Mouse (Mus musculus) E14TG2a.4 (cell line): ENCODE data around the gene Rer1.
A peak's percentile ranks its signal among the peaks of the same experiment; 100 is the strongest.

ENCODE experiments used
- H3K27me3 ChIP-seq: 2 replicates; pipeline ENCODE4 v1.6.1; 2014; ENCODE audit warnings: low read length, control low read depth; ENCODE audit not compliant: insufficient read depth
- H3K36me3 ChIP-seq: 2 replicates; pipeline ENCODE4 v1.6.1; 2014; ENCODE audit warnings: low read length, control low read depth; ENCODE audit not compliant: insufficient read depth
- H3K4me1 ChIP-seq: replicated peaks from 2 replicates; pipeline ENCODE4 v1.6.1; 2014; ENCODE audit warnings: low read depth, low read length, control low read depth
- H3K4me3 ChIP-seq: replicated peaks from 2 replicates; pipeline ENCODE4 v1.5.1; 2014; ENCODE audit warnings: mild to moderate bottlenecking, low read length
- H3K9me3 ChIP-seq: 2 replicates; pipeline ENCODE4 v1.6.1; 2014; ENCODE audit warnings: low read length, control low read depth
- CTCF ChIP-seq: conservative IDR thresholded peaks from 2 replicates; pipeline ENCODE4 v1.5.1; 2014; ENCODE audit warnings: low read length
- NANOG ChIP-seq: IDR thresholded peaks from 2 replicates; pipeline ENCODE4 v1.6.1; 2014; ENCODE audit warnings: borderline replicate concordance, low read length, mixed read lengths
- POU5F1 ChIP-seq: IDR thresholded peaks from 2 replicates; pipeline ENCODE4 v1.6.1; 2014; ENCODE audit warnings: low read length, borderline replicate concordance

The Rer1 gene

GRCm38 (mm10) chr4:155120038-155120437 lies 33.9 kb upstream of the Rer1 start:
- Histone ChIP-seq H3K4me3 (no peak overlapping the region), H3K27me3 (no peaks in the 10 kb centered on the region), H3K4me1 (peaks cover 93% of the 10 kb centered on the region), H3K36me3 (peaks cover 7% of the 10 kb centered on the region; the same call in 1 of the 2 replicates), H3K9me3 (no peaks in the 10 kb centered on the region)
- TF ChIP-seq NANOG (no peak), POU5F1 (no peak), CTCF (no peak)

DNA sequence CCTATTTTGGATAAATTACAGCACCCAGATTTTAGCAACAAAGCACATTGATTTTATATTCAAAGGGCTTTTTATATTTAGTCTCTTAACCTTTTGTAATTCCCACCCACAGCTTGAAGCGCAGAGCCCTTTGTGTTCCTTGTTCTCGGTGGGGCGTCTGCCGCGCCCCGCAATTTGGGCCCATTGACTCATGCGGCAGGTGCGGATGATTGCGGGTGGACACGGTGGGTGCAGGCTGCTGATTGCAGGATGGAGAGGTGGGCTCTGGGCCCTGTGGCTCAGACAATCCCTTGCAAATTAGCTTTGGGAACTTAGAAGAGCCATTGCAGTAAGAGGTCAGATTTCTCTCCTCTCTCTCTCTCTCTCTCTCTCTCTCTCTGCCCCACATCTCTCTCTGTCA lies 32.1 kb upstream of the Rer1 start:
- TF ChIP-seq NANOG (no peak), POU5F1 (no peak), CTCF (no peak)
- Histone ChIP-seq H3K4me1 (peaks cover 93% of the 10 kb centered on the region), H3K36me3 (peaks cover 7% of the 10 kb centered on the region; the same call in 1 of the 2 replicates), H3K4me3 (no peak overlapping the region), H3K27me3 (no peaks in the 10 kb centered on the region), H3K9me3 (no peaks in the 10 kb centered on the region)

DNA sequence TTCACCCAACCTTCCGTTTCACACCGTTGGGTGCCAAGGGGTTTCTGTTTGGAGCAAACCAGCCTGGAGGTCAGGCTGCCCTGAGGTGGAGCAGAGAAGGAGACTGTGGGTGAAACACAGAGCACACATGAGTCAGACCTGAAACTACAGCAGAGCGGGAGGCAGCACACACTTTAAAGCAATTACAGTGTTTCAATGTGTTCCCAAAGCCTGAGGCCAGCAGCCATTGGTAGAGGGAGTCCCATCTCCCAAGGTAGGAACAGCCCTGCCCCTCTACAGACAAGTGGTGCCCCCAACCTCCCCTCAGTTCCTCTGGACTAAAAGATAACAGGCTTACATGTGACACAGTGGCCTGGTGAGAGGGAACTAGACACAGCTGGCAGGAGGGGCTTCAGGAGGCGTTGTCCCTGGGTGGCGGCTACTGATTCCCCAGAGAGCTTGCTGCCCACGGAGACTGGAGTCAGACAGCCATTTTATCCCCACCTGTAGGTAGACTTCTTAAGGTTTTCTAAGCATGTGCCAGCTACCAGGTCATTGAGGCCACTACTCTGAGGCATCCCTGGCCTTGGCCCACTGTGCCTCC lies 31.3 kb upstream of the Rer1 start:
- no peaks in the 10 kb centered on the region for H3K27me3 ChIP-seq
- no peaks in the 10 kb centered on the region for H3K9me3 ChIP-seq
- 0 out of 2 replicates have a peak overlapping the region, but pooled peaks have one; percentile 7 for H3K4me3 ChIP-seq
- H3K4me1 ChIP-seq, result peaks cover 91% of the 10 kb centered on the region
- no peak for TF ChIP-seq CTCF
- TF ChIP-seq POU5F1, result no peak
- no peak for TF ChIP-seq NANOG
- H3K36me3 ChIP-seq, result peaks cover 7% of the 10 kb centered on the region; the same call in 1 of the 2 replicates

GRCm38 (mm10) chr4:155116607-155117006 lies 30.4 kb upstream of the Rer1 start:
- TF ChIP-seq CTCF (no peak), POU5F1 (no peak), NANOG (no peak)
- H3K9me3 ChIP-seq, result no peaks in the 10 kb centered on the region
- H3K4me1 ChIP-seq, result peaks cover 85% of the 10 kb centered on the region
- peaks cover 10% of the 10 kb centered on the region; the same call in 1 of the 2 replicates for H3K36me3 ChIP-seq
- no peaks in the 10 kb centered on the region for H3K27me3 ChIP-seq
- no peak overlapping the region for H3K4me3 ChIP-seq

- Histone ChIP-seq H3K4me1 (peaks cover 64% of the 10 kb centered on the region), H3K4me3 (peak overlapping the region; percentile 30), H3K27me3 (no peaks in the 10 kb centered on the region), H3K36me3 (peaks cover 28% of the 10 kb centered on the region), H3K9me3 (no peaks in the 10 kb centered on the region)
- TF ChIP-seq POU5F1, result no peak
- no peak for TF ChIP-seq CTCF
- no peak for TF ChIP-seq NANOG
Observed at GRCm38 (mm10) chr4:155113766-155114410, 27.7 kb upstream of the Rer1 start.

DNA sequence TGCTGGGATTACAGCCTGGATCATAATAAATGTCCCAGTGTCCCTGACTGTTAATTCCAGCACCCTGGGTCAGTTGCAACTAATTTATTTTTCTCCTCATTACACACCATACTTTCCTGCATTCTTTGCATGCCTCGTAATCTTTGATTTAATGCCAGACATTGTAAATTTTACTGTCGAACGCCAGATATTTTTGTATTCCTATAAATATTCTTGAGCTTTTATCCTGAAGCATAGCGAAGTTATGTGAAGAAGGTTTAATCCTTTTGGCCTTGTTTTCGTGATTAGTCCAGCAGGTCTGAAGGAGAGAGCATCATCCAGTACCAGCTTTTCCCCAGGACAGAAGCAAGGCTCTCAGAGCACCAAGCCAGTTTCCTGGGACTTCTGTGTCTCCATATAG lies 23.3 kb upstream of the Rer1 start:
- Histone ChIP-seq H3K9me3 (no peaks in the 10 kb centered on the region), H3K4me1 (peaks cover 24% of the 10 kb centered on the region), H3K36me3 (peaks cover 21% of the 10 kb centered on the region), H3K4me3 (no peak overlapping the region), H3K27me3 (no peaks in the 10 kb centered on the region)
- TF ChIP-seq CTCF (no peak), NANOG (no peak), POU5F1 (no peak)

GRCm38 (mm10) chr4:155107886-155108285 lies 21.7 kb upstream of the Rer1 start:
- H3K4me1 ChIP-seq, result peaks cover 10% of the 10 kb centered on the region
- TF ChIP-seq NANOG, result no peak
- no peak overlapping the region for H3K4me3 ChIP-seq
- H3K27me3 ChIP-seq, result no peaks in the 10 kb centered on the region
- no peaks in the 10 kb centered on the region for H3K9me3 ChIP-seq
- H3K36me3 ChIP-seq, result peaks cover 30% of the 10 kb centered on the region

DNA sequence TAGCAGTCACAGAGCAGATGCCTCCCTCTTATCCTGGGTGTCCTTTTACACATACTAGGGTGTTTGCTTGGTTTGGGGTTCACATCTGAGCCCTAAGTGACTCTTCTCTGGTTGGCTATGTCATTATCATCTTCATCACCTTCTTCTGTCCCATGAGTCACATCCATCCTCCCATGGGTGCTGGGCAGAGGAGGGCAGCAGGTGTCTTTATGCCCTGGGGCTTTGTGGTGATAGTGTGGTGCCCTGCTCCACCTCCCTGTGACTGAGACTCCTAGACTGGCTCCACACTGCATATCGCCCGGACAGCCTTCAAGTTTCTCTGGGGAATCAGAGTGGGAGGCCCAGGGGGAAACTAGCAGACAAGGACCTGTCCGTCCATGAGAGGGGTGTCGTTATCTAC lies 12.4 kb upstream of the Rer1 start:
- Histone ChIP-seq H3K4me3 (no peak overlapping the region), H3K9me3 (no peaks in the 10 kb centered on the region), H3K4me1 (peaks cover 30% of the 10 kb centered on the region), H3K36me3 (peaks cover 34% of the 10 kb centered on the region), H3K27me3 (no peaks in the 10 kb centered on the region)
- no peak for TF ChIP-seq NANOG
- TF ChIP-seq POU5F1, result no peak
- no peak for TF ChIP-seq CTCF
